Mouse (Mus musculus) kidney, adult 2 months (tissue): ENCODE results near the gene Hkdc1.

Experiments used
- CTCF ChIP-seq: fragments of 200-500 bp; conservative IDR thresholded peaks from 2 replicates; pipeline ENCODE4 v1.5.1; 2011; ENCODE audit warnings: low read depth, mild to moderate bottlenecking, control low read depth, low read length, moderate library complexity, mixed read lengths; ENCODE audit not compliant: insufficient read depth, insufficient read length
- POLR2A ChIP-seq: fragments of 200-500 bp; IDR thresholded peaks from one replicate; pipeline ENCODE4 v1.6.1; 2011; ENCODE audit warnings: low read depth, low read length, control low read depth

DNA sequence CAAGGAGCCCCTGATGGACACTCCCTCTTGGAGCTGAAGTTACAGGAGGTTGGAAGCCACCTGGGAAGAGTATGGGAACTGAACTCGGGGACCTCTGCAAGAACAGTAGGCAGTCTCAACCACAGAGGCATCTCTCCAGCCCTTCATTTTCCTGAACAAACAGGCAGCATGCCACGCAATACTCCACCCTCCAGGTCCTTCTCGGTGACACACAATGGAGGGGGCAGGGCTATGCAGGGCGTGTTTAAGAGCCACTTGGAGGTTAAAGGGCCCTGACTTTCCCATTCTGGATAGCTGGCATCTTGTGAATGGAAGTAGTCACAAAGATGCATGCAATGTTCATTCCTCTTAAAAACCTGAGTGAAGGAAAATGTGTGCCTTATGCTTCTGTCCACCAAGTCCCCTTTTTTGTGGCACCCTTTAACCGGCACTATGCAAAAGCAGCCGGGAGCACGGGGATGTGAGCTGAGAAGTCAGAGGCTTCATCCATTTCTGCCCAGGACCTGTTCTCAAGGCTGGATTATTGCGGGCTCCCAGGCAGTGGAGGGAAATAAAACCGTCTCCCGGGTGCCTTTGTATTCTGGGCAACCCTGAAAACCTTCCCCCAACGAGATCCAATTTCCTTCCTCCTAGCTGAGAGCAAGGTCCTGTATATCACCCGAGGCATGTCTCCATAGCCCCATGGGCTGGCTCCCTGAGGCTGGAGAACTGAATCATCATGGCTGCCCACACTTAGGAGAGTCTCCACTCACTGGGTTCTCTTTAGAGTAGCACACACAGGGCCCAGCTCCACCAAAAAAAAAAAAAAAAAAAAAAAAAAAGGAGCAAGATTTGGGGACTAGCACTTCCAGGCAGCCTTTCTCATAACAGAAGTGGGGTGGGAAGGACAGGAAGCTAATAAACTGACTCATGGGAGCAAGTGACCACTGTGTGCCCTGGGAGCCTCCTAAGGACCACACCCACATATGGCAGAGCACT lies 85.4 kb downstream of the Hkdc1 start:
- no peak for TF ChIP-seq CTCF
- TF ChIP-seq POLR2A: no peak
